Mouse (Mus musculus): ENCODE results near the gene Jund. TPM values are rescaled to one million over a fixed set of nuclear protein-coding genes. Genes with fewer than 3 reads are reported as not detected.
A peak's percentile ranks its signal among the peaks of the same experiment; 100 is the strongest.

Gene Jund
- total and polyA plus RNA-seq, 2 experiments from 2014 or later, result 99.3 to 470 TPM

- 8% methylated on average over 34 of the region's 34 CpGs for WGBS
- Histone ChIP-seq H3K36me3 (ENCODE audit: insufficient read depth, low read length) (no peaks in the 10 kb centered on the region), H3K4me2 (ENCODE audit: low read depth, low read length, poor library complexity, severe bottlenecking) (peak overlapping the region; percentile 23; the same call in 1 of the 2 replicates), H3K27ac (ENCODE audit: low read depth, low read length) (no peak overlapping the region), H3K9me3 (ENCODE audit: low read length) (no peaks in the 10 kb centered on the region), H3K27me3 (ENCODE audit: insufficient read depth, low read length) (peaks cover 14% of the 10 kb centered on the region), H3K9ac (replicated peaks; ENCODE audit: low read length, poor library complexity, severe bottlenecking) (0 out of 2 replicates have a peak overlapping the region, but pooled peaks have one; percentile 2), H3K4me3 (ENCODE audit: low read depth, low read length) (peak overlapping the region; percentile 9; the same call in 1 of the 2 replicates), H3K4me1 (ENCODE audit: insufficient read depth, low read length) (no peaks in the 10 kb centered on the region)
- DNase-seq (ENCODE audit: low spot score) (no peak), ATAC-seq (ENCODE audit: low FRiP score) (no peak)
- peak; percentile 41 for TF ChIP-seq CTCF (IDR thresholded peaks at IDR 0.05)
Measured at GRCm38 (mm10) chr8:70729808-70730475, 31.2 kb downstream of the Jund start.

- no peak for DNase-seq (ENCODE audit: low spot score)
- H3K4me2 ChIP-seq (ENCODE audit: low read depth, low read length, poor library complexity, severe bottlenecking), result no peak overlapping the region
- H3K27me3 ChIP-seq (ENCODE audit: insufficient read depth, low read length), result peaks cover 14% of the 10 kb centered on the region
- H3K9me3 ChIP-seq (ENCODE audit: low read length), result no peaks in the 10 kb centered on the region
- WGBS, result 84% methylated on average over 4 of the region's 4 CpGs
- no peak for TF ChIP-seq CTCF (IDR thresholded peaks at IDR 0.05)
- H3K4me3 ChIP-seq (ENCODE audit: low read depth, low read length), result no peak overlapping the region
- H3K27ac ChIP-seq (ENCODE audit: low read depth, low read length), result no peak overlapping the region
- H3K9ac ChIP-seq (replicated peaks; ENCODE audit: low read length, poor library complexity, severe bottlenecking), result no peak overlapping the region
- H3K4me1 ChIP-seq (ENCODE audit: insufficient read depth, low read length), result no peaks in the 10 kb centered on the region
- no peak for ATAC-seq (ENCODE audit: low FRiP score)
- no peaks in the 10 kb centered on the region for H3K36me3 ChIP-seq (ENCODE audit: insufficient read depth, low read length)
Measured at GRCm38 (mm10) chr8:70730956-70731355, 32.2 kb downstream of the Jund start.

DNA sequence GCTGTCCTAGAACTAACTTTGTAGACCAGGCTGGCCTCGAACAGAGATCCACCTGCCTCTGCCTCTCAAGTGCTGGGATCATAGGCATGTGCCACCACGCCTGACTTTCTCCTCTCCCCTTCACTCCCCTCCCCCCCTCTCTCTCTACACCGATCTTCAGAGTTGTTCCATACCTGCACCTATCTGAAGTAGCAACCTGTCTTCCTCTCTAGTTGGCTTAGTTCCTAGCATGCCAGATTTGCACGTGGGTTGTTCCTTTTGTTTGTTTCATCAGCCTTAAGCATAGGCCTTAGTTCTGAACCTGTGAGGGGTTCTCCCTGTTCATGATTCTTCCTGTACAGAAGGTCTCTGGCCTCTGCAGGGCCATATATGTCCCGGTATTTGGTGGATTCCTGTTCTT is 39.0 kb downstream of the Jund start:
- no peak overlapping the region for H3K4me3 ChIP-seq (ENCODE audit: low read depth, low read length)
- H3K9ac ChIP-seq (replicated peaks; ENCODE audit: low read length, poor library complexity, severe bottlenecking), result no peak overlapping the region
- no peak for TF ChIP-seq CTCF (IDR thresholded peaks at IDR 0.05)
- DNase-seq (ENCODE audit: low spot score) (no peak), ATAC-seq (ENCODE audit: low FRiP score) (no peak)
- no peak overlapping the region for H3K4me2 ChIP-seq (ENCODE audit: low read depth, low read length, poor library complexity, severe bottlenecking)
- no peak overlapping the region for H3K27ac ChIP-seq (ENCODE audit: low read depth, low read length)
- H3K4me1 ChIP-seq (ENCODE audit: insufficient read depth, low read length), result no peaks in the 10 kb centered on the region
- H3K9me3 ChIP-seq (ENCODE audit: low read length), result no peaks in the 10 kb centered on the region
- H3K27me3 ChIP-seq (ENCODE audit: insufficient read depth, low read length), result peaks cover 7% of the 10 kb centered on the region
- 61% methylated on average over 5 of the region's 5 CpGs for WGBS
- H3K36me3 ChIP-seq (ENCODE audit: insufficient read depth, low read length), result no peaks in the 10 kb centered on the region

GRCm38 (mm10) chr8:70738211-70738610 is 39.5 kb downstream of the Jund start:
- ATAC-seq (ENCODE audit: low FRiP score) (no peak), DNase-seq (ENCODE audit: low spot score) (no peak)
- H3K27me3 ChIP-seq (ENCODE audit: insufficient read depth, low read length), result peaks cover 11% of the 10 kb centered on the region
- H3K4me3 ChIP-seq (ENCODE audit: low read depth, low read length), result no peak overlapping the region
- H3K9ac ChIP-seq (replicated peaks; ENCODE audit: low read length, poor library complexity, severe bottlenecking), result no peak overlapping the region
- no peaks in the 10 kb centered on the region for H3K36me3 ChIP-seq (ENCODE audit: insufficient read depth, low read length)
- no peaks in the 10 kb centered on the region for H3K9me3 ChIP-seq (ENCODE audit: low read length)
- H3K4me1 ChIP-seq (ENCODE audit: insufficient read depth, low read length), result no peaks in the 10 kb centered on the region; the same call in 1 of the 2 replicates
- H3K27ac ChIP-seq (ENCODE audit: low read depth, low read length), result no peak overlapping the region
- H3K4me2 ChIP-seq (ENCODE audit: low read depth, low read length, poor library complexity, severe bottlenecking), result no peak overlapping the region
- TF ChIP-seq CTCF (IDR thresholded peaks at IDR 0.05), result no peak
- 69% methylated on average over 3 of the region's 3 CpGs for WGBS

- Histone ChIP-seq H3K9ac (replicated peaks; ENCODE audit: low read length, poor library complexity, severe bottlenecking) (no peak overlapping the region), H3K9me3 (ENCODE audit: low read length) (no peaks in the 10 kb centered on the region), H3K4me2 (ENCODE audit: low read depth, low read length, poor library complexity, severe bottlenecking) (no peak overlapping the region), H3K36me3 (ENCODE audit: insufficient read depth, low read length) (no peaks in the 10 kb centered on the region), H3K27ac (ENCODE audit: low read depth, low read length) (no peak overlapping the region), H3K4me3 (ENCODE audit: low read depth, low read length) (no peak overlapping the region), H3K4me1 (ENCODE audit: insufficient read depth, low read length) (peaks cover 4% of the 10 kb centered on the region; the same call in 1 of the 2 replicates), H3K27me3 (ENCODE audit: insufficient read depth, low read length) (peaks cover 34% of the 10 kb centered on the region)
- TF ChIP-seq CTCF (IDR thresholded peaks at IDR 0.05), result no peak
- 69% methylated on average over 5 of the region's 5 CpGs for WGBS
- DNase-seq (ENCODE audit: low spot score) (no peak), ATAC-seq (ENCODE audit: low FRiP score) (no peak)
Measured at GRCm38 (mm10) chr8:70741661-70742060, 42.9 kb downstream of the Jund start.

GRCm38 (mm10) chr8:70742176-70742575 is 43.4 kb downstream of the Jund start:
- H3K27me3 ChIP-seq (ENCODE audit: insufficient read depth, low read length), result peaks cover 37% of the 10 kb centered on the region
- no peak for TF ChIP-seq CTCF (IDR thresholded peaks at IDR 0.05)
- no peak overlapping the region for H3K27ac ChIP-seq (ENCODE audit: low read depth, low read length)
- H3K9ac ChIP-seq (replicated peaks; ENCODE audit: low read length, poor library complexity, severe bottlenecking), result no peak overlapping the region
- no peaks in the 10 kb centered on the region for H3K9me3 ChIP-seq (ENCODE audit: low read length)
- H3K4me2 ChIP-seq (ENCODE audit: low read depth, low read length, poor library complexity, severe bottlenecking), result no peak overlapping the region
- ATAC-seq (ENCODE audit: low FRiP score) (no peak), DNase-seq (ENCODE audit: low spot score) (no peak)
- H3K36me3 ChIP-seq (ENCODE audit: insufficient read depth, low read length), result no peaks in the 10 kb centered on the region
- H3K4me1 ChIP-seq (ENCODE audit: insufficient read depth, low read length), result peaks cover 4% of the 10 kb centered on the region; the same call in 1 of the 2 replicates
- no peak overlapping the region for H3K4me3 ChIP-seq (ENCODE audit: low read depth, low read length)
- WGBS, result 76% methylated on average over 11 of the region's 11 CpGs

Measured in midbrain, postnatal 0 days (tissue).